Mouse (Mus musculus) spleen, adult 2 months (tissue): ENCODE results near the gene Erich6. TPM values are rescaled to one million over a fixed set of nuclear protein-coding genes. Genes with fewer than 3 reads are reported as not detected.

Experiments used
- DNase-seq, 2 experiments: peaks; one replicate each; pipeline versions ENCODE4 v3.0.0 to v3.0.0-alpha.2; 2012 to 2021; ENCODE audit warnings: low spot score in 2 of 2, low read depth in 1 of 2
- H3K27ac ChIP-seq: fragments of 200-500 bp; 2 replicates; pipeline ENCODE4 v1.5.1; 2012; ENCODE audit warnings: low read length, inconsistent platforms; ENCODE audit not compliant: insufficient read depth
- H3K27me3 ChIP-seq: fragments of 200-500 bp; 2 replicates; pipeline ENCODE4 v1.6.1; 2012; ENCODE audit warnings: mild to moderate bottlenecking, moderate library complexity, low read length, inconsistent platforms; ENCODE audit not compliant: control insufficient read depth, insufficient read depth
- H3K36me3 ChIP-seq: fragments of 200-500 bp; 2 replicates; pipeline ENCODE4 v1.6.1; 2012; ENCODE audit warnings: mild to moderate bottlenecking, low read length, inconsistent platforms; ENCODE audit not compliant: control insufficient read depth, insufficient read depth
- H3K4me1 ChIP-seq: fragments of 200-500 bp; 2 replicates; pipeline ENCODE4 v1.6.1; 2011; ENCODE audit warnings: inconsistent platforms; ENCODE audit not compliant: control insufficient read depth, insufficient read depth, insufficient read length
- H3K4me3 ChIP-seq: fragments of 200-500 bp; 2 replicates; pipeline ENCODE4 v1.5.1; 2011; ENCODE audit warnings: mild to moderate bottlenecking, inconsistent platforms; ENCODE audit not compliant: insufficient read depth, insufficient read length; ENCODE audit errors: extremely low read depth
- CTCF ChIP-seq: fragments of 200-500 bp; IDR thresholded peaks from 2 replicates; pipeline ENCODE4 v1.5.1; 2011; ENCODE audit warnings: mild to moderate bottlenecking, inconsistent platforms; ENCODE audit not compliant: insufficient read depth, insufficient read length, insufficient replicate concordance; ENCODE audit errors: extremely low read depth
- POLR2A ChIP-seq: fragments of 200-500 bp; IDR thresholded peaks from 2 replicates; pipeline ENCODE4 v1.6.1; 2011; ENCODE audit warnings: low read depth, low read length, inconsistent platforms
- WGBS: fragments of 180-500 bp; shearing (Covaris S2); methylation state at CpG from one replicate; pipeline ENCODE4 v1.1.7; 2018; 5-methylcytosine and 5-hydroxymethylcytosine counted together
- polyA plus RNA-seq: library from polyadenylated mRNA; depleted of rRNA; stranded (reverse); fragments of >200 nt; gene quantifications from 2 replicates; pipeline ENCODE4 v1.2.3, GENCODE M21; 2012

Erich6 gene
- polyA plus RNA-seq, 1 experiment: not detected

- no peak for DNase-seq
- no peak overlapping the region for H3K27ac ChIP-seq
- H3K36me3 ChIP-seq: no peaks in the 10 kb centered on the region; the same call in 1 of the 2 replicates
- TF ChIP-seq POLR2A (no peak), CTCF (no peak)
- H3K27me3 ChIP-seq: no peaks in the 10 kb centered on the region
- no peak overlapping the region for H3K4me3 ChIP-seq
- 93% methylated on average over 7 of the region's 7 CpGs for WGBS
- no peaks in the 10 kb centered on the region for H3K4me1 ChIP-seq
These were observed 44.1 kb upstream of the Erich6 start for GRCm38 (mm10) chr3:58680943-58681637.

- DNase-seq: no peak
- H3K27ac ChIP-seq: no peak overlapping the region
- WGBS: 75% methylated on average over 4 of the region's 4 CpGs
- no peak overlapping the region for H3K4me3 ChIP-seq
- H3K36me3 ChIP-seq: no peaks in the 10 kb centered on the region; the same call in 1 of the 2 replicates
- H3K4me1 ChIP-seq: no peaks in the 10 kb centered on the region
- no peaks in the 10 kb centered on the region for H3K27me3 ChIP-seq
- TF ChIP-seq POLR2A (no peak), CTCF (no peak)
These were observed 43.0 kb upstream of the Erich6 start for GRCm38 (mm10) chr3:58679996-58680395.

GRCm38 (mm10) chr3:58678905-58679304 is 41.9 kb upstream of the Erich6 start:
- DNase-seq: no peak
- H3K27me3 ChIP-seq: no peaks in the 10 kb centered on the region
- 60% methylated on average over 2 of the region's 2 CpGs for WGBS
- TF ChIP-seq CTCF (no peak), POLR2A (no peak)
- no peaks in the 10 kb centered on the region for H3K36me3 ChIP-seq
- no peak overlapping the region for H3K27ac ChIP-seq
- no peak overlapping the region for H3K4me3 ChIP-seq
- H3K4me1 ChIP-seq: no peaks in the 10 kb centered on the region

- TF ChIP-seq POLR2A (no peak), CTCF (no peak)
- DNase-seq: no peak
- no peak overlapping the region for H3K4me3 ChIP-seq
- no peak overlapping the region for H3K27ac ChIP-seq
- H3K4me1 ChIP-seq: no peaks in the 10 kb centered on the region
- WGBS: 89% methylated on average over 8 of the region's 8 CpGs
- no peaks in the 10 kb centered on the region for H3K36me3 ChIP-seq
- no peaks in the 10 kb centered on the region for H3K27me3 ChIP-seq
These were observed 41.4 kb upstream of the Erich6 start for GRCm38 (mm10) chr3:58678384-58678783.

- Histone ChIP-seq H3K36me3 (no peaks in the 10 kb centered on the region), H3K27ac (no peak overlapping the region), H3K27me3 (no peaks in the 10 kb centered on the region), H3K4me3 (no peak overlapping the region), H3K4me1 (0 out of 2 replicates have a peak, but pooled peaks cover under 1% of the 10 kb centered on the region)
- no peak for DNase-seq
- 93% methylated on average over 3 of the region's 3 CpGs for WGBS
- TF ChIP-seq POLR2A: no peak
- TF ChIP-seq CTCF: no peak
These were observed 40.6 kb upstream of the Erich6 start for GRCm38 (mm10) chr3:58677615-58678014.

- H3K4me3 ChIP-seq: no peak overlapping the region
- peaks cover 11% of the 10 kb centered on the region; the same call in 1 of the 2 replicates for H3K4me1 ChIP-seq
- no peaks in the 10 kb centered on the region for H3K36me3 ChIP-seq
- no peak overlapping the region for H3K27ac ChIP-seq
- no peak for DNase-seq
- TF ChIP-seq POLR2A (no peak), CTCF (no peak)
- 92% methylated on average over 5 of the region's 5 CpGs for WGBS
- no peaks in the 10 kb centered on the region for H3K27me3 ChIP-seq
These were observed 36.3 kb upstream of the Erich6 start for GRCm38 (mm10) chr3:58673295-58673694.

- H3K27ac ChIP-seq: no peak overlapping the region
- WGBS: 56% methylated on average over 4 of the region's 4 CpGs
- H3K36me3 ChIP-seq: no peaks in the 10 kb centered on the region
- no peak for DNase-seq
- peaks cover 11% of the 10 kb centered on the region; the same call in 1 of the 2 replicates for H3K4me1 ChIP-seq
- no peaks in the 10 kb centered on the region for H3K27me3 ChIP-seq
- H3K4me3 ChIP-seq: no peak overlapping the region
- TF ChIP-seq POLR2A (no peak), CTCF (no peak)
These were observed 35.6 kb upstream of the Erich6 start for GRCm38 (mm10) chr3:58672481-58673183.
